Mouse (Mus musculus) lung, embryonic 15.5 days (tissue): ENCODE data around the gene Gm853. TPM values are rescaled to one million over a fixed set of nuclear protein-coding genes. Genes with fewer than 3 reads are reported as not detected.
"Not testable (repeated sequence)": the region's sequence is repeated elsewhere in the genome, so short reads cannot be mapped to it uniquely, and the experiment has no call there.

Experiments
- ATAC-seq: fragments of 200-750 bp; cut with Nextera tagmentation; 2 replicates; pipeline ENCODE4 v1.8.0; 2017; ENCODE audit warnings: moderate number of reproducible peaks, borderline replicate concordance; ENCODE audit not compliant: low FRiP score, low TSS enrichment; ENCODE audit errors: extremely low read depth
- H3K27ac ChIP-seq: fragments of 300-500 bp; sonication (generic); 2 replicates; pipeline ENCODE4 v1.5.1; 2015; ENCODE audit warnings: moderate library complexity, mild to moderate bottlenecking, inconsistent platforms
- H3K27me3 ChIP-seq: fragments of 300-500 bp; sonication (generic); 2 replicates; pipeline ENCODE4 v1.6.1; 2015; ENCODE audit warnings: inconsistent platforms
- H3K36me3 ChIP-seq: fragments of 300-500 bp; sonication (generic); 2 replicates; pipeline ENCODE4 v1.6.1; 2015; ENCODE audit warnings: inconsistent platforms
- H3K4me1 ChIP-seq: fragments of 300-500 bp; sonication (generic); 2 replicates; pipeline ENCODE4 v1.6.1; 2015; ENCODE audit warnings: inconsistent platforms
- H3K4me2 ChIP-seq: fragments of 300-500 bp; sonication (generic); 2 replicates; pipeline ENCODE4 v1.6.1; 2015; ENCODE audit warnings: inconsistent platforms, mild to moderate bottlenecking, moderate library complexity
- H3K4me3 ChIP-seq: fragments of 300-500 bp; sonication (generic); 2 replicates; pipeline ENCODE4 v1.5.1; 2015; ENCODE audit warnings: mild to moderate bottlenecking, inconsistent platforms
- H3K9ac ChIP-seq: fragments of 300-500 bp; sonication (generic); 2 replicates; pipeline ENCODE4 v1.6.1; 2015; ENCODE audit warnings: inconsistent platforms
- H3K9me3 ChIP-seq: fragments of 300-500 bp; sonication (generic); 2 replicates; pipeline ENCODE4 v1.6.1; 2016; ENCODE audit warnings: inconsistent platforms
- WGBS: fragments of 180-500 bp; shearing (Covaris S2); methylation state at CpG from one replicate; pipeline ENCODE4 v1.1.7; 2015; 5-methylcytosine and 5-hydroxymethylcytosine counted together
- polyA plus RNA-seq: library from polyadenylated mRNA; unstranded; fragments of >200 nt; fragmentation: Nextera tagmentation; extraction: Ambion mirVana; gene quantifications from 2 replicates; pipeline ENCODE4 v1.2.1, GENCODE M21; 2015

Gm853 gene
- polyA plus RNA-seq, 1 experiment from 2014 or later = not detected

DNA sequence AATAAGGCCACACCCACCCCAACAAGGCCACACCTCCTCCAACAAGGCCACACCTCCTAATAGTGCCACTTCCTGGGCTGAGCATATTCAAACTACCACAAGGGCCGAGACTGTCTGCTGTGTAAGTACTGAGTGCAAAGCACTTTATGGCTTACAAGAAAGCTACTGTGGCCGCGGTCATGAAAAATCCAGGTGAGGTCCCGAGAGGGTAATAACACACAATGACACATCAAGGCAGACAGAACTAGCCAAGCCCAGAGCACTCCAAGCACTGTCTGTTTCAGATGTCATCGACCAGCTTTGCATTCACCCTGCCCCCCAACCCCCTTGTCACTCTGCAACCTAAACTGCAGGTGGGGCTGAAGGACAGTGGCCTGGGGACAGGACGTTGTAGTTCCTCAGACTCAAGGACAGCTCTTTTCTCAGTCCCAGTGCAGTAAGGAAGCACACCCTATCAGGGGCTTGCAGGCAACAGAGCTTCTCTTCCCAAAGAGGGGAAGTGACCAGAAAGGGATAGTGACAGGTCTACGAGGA, 29.0 kb upstream of the Gm853 start:
- H3K27me3 ChIP-seq = no peaks in the 10 kb centered on the region
- no peak overlapping the region for H3K27ac ChIP-seq
- ATAC-seq = no peak
- H3K4me3 ChIP-seq = no peak overlapping the region
- H3K9me3 ChIP-seq = no peaks in the 10 kb centered on the region
- no peaks in the 10 kb centered on the region for H3K4me1 ChIP-seq
- no peaks in the 10 kb centered on the region for H3K36me3 ChIP-seq
- H3K9ac ChIP-seq = no peak overlapping the region
- WGBS = 38% methylated on average over 7 of the region's 7 CpGs
- H3K4me2 ChIP-seq = no peak overlapping the region

DNA sequence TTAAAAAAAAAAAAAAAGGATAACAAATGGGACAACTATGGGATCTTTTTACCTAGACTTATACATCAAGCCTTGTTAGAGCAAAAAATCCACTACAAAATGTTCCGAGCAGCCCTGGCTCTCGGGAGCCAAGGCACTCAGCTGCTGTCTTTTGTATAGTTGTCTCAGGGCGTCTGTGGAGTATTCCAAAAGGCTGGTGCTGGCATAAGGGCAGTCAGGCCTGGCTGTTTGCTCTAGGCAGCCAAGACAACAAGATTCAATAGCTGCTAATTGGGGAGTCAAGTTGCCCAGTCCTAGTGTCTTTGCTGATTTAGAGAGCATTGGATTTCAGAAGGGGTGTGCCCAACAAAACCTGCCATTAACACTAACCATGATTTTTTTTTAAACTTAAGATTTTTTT, 26.4 kb upstream of the Gm853 start:
- Histone ChIP-seq H3K9ac (no peak overlapping the region), H3K4me3 (no peak overlapping the region), H3K4me1 (no peaks in the 10 kb centered on the region), H3K36me3 (no peaks in the 10 kb centered on the region), H3K4me2 (no peak overlapping the region), H3K9me3 (no peaks in the 10 kb centered on the region), H3K27me3 (no peaks in the 10 kb centered on the region), H3K27ac (no peak overlapping the region)
- no peak for ATAC-seq
- 47% methylated on average over 3 of the region's 3 CpGs for WGBS

DNA sequence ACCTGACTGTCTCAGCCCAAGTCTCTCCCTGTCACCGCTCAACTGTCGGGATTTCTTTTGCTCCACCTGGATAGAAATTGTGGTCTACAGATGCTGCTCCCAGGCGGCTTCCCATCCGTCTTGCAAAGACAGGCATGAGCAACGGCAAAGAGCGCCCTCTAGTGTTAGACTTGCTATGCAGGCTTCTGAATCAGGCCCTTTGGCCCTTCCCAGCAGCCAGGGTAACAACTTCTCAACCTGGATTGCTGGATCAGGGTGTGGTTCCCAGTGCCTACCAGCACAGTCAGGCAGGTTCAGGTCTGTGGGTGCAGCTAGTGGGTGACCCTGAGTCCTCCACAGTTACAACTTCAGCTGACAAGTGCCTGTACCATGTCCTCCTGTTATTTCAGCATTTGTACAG, 23.9 kb upstream of the Gm853 start:
- Histone ChIP-seq H3K9me3 (no peaks in the 10 kb centered on the region), H3K27ac (no peak overlapping the region), H3K4me3 (no peak overlapping the region), H3K9ac (no peak overlapping the region), H3K36me3 (no peaks in the 10 kb centered on the region), H3K4me1 (no peaks in the 10 kb centered on the region), H3K4me2 (no peak overlapping the region), H3K27me3 (no peaks in the 10 kb centered on the region)
- WGBS = 1% methylated on average over 6 of the region's 6 CpGs
- no peak for ATAC-seq

DNA sequence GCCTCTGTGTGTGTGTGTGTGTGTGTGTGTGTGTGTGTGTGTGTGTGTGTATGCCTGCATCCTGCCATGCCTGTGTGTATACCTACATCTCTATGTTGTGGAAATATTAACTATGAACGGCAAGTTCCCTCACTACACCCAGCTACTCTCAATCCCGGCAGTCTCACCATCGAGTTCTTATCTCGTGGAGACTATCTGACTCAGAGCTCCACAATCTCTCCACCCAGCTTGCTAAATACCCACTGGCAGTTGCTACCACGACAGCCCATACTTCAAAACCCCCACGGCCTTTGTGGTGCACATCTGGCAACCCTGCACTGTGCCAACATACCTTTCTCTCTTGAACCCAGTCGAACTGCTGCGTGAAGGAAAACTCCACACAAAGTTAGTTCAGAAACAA, 22.5 kb upstream of the Gm853 start:
- no peaks in the 10 kb centered on the region for H3K4me1 ChIP-seq
- no peak overlapping the region for H3K27ac ChIP-seq
- H3K9me3 ChIP-seq = no peaks in the 10 kb centered on the region
- H3K4me3 ChIP-seq = no peak overlapping the region
- no peak for ATAC-seq
- 53% methylated on average over 8 of the region's 8 CpGs for WGBS
- no peaks in the 10 kb centered on the region for H3K36me3 ChIP-seq
- H3K27me3 ChIP-seq = no peaks in the 10 kb centered on the region
- H3K9ac ChIP-seq = no peak overlapping the region
- H3K4me2 ChIP-seq = no peak overlapping the region

DNA sequence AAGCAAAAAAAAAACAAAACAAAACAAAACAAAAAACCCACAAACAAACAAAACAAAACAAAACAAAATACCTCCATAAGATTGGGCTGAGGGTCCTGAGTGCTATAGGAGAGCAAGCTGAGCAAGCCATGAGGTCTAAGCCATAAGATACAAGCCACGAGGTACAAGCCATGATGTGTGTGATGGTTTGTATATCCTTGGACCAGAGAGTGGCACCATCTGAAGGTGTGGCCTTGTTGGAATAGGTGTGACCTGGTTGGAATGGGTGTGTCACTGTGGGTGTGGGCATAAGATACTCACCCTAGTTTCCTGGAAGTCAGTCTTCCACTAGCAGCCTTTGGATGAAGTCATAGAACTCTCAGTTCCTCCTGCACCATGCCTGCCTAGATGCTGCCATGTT, 21.4 kb upstream of the Gm853 start:
- not testable (repeated sequence) for H3K4me1 ChIP-seq, H3K27me3 ChIP-seq, H3K9me3 ChIP-seq, H3K36me3 ChIP-seq, H3K9ac ChIP-seq, H3K4me2 ChIP-seq, ATAC-seq, H3K4me3 ChIP-seq, H3K27ac ChIP-seq
- 56% methylated on average over 1 of the region's 1 CpGs for WGBS

GRCm38 (mm10) chr4:130242956-130243355, 20.8 kb upstream of the Gm853 start:
- no peaks in the 10 kb centered on the region for H3K9me3 ChIP-seq
- H3K4me3 ChIP-seq = no peak overlapping the region
- H3K36me3 ChIP-seq = no peaks in the 10 kb centered on the region
- no peak overlapping the region for H3K9ac ChIP-seq
- WGBS = 79% methylated on average over 5 of the region's 5 CpGs
- H3K27ac ChIP-seq = no peak overlapping the region
- H3K4me1 ChIP-seq = no peaks in the 10 kb centered on the region
- H3K4me2 ChIP-seq = no peak overlapping the region
- ATAC-seq = no peak
- H3K27me3 ChIP-seq = no peaks in the 10 kb centered on the region

DNA sequence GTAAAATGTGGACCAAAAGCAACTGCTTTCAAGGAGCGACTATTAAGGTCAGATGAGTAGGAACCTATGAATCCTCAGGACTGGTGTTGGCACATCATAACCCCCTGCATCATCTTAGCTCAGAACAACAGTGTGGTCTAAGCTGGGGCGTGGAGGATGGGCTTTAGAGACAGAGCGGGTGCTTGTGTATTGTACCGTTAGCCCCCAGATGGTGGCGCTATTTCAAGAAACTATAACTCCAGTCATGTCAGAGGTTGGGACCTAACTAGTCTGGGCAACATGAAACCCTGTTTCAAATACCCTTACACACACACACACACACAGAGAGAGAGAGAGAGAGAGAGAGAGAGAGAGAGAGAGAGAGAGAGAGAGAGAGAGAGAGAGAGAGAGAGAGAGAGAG, 18.5 kb upstream of the Gm853 start:
- Histone ChIP-seq H3K4me1 (no peaks in the 10 kb centered on the region), H3K27me3 (no peaks in the 10 kb centered on the region), H3K27ac (no peak overlapping the region), H3K9me3 (no peaks in the 10 kb centered on the region), H3K4me2 (no peak overlapping the region), H3K9ac (no peak overlapping the region), H3K36me3 (no peaks in the 10 kb centered on the region), H3K4me3 (no peak overlapping the region)
- ATAC-seq = no peak
- WGBS = 32% methylated on average over 5 of the region's 5 CpGs

GRCm38 (mm10) chr4:130237607-130238006, 15.4 kb upstream of the Gm853 start:
- WGBS = 78% methylated on average over 4 of the region's 4 CpGs
- Histone ChIP-seq H3K4me2 (no peak overlapping the region), H3K9me3 (no peaks in the 10 kb centered on the region), H3K9ac (no peak overlapping the region), H3K27ac (no peak overlapping the region), H3K27me3 (no peaks in the 10 kb centered on the region), H3K4me1 (no peaks in the 10 kb centered on the region), H3K4me3 (no peak overlapping the region), H3K36me3 (no peaks in the 10 kb centered on the region)
- no peak for ATAC-seq

- Histone ChIP-seq H3K27me3 (no peaks in the 10 kb centered on the region), H3K27ac (no peak overlapping the region), H3K36me3 (no peaks in the 10 kb centered on the region), H3K4me3 (no peak overlapping the region), H3K9ac (no peak overlapping the region), H3K4me1 (no peaks in the 10 kb centered on the region), H3K4me2 (no peak overlapping the region), H3K9me3 (no peaks in the 10 kb centered on the region)
- ATAC-seq = no peak
- 38% methylated on average over 8 of the region's 8 CpGs for WGBS
These were observed 14.2 kb upstream of the Gm853 start for GRCm38 (mm10) chr4:130236361-130236760.

- H3K27ac ChIP-seq = no peak overlapping the region
- no peak for ATAC-seq
These were observed 1.9 kb upstream of the Gm853 start for GRCm38 (mm10) chr4:130224071-130224470.

DNA sequence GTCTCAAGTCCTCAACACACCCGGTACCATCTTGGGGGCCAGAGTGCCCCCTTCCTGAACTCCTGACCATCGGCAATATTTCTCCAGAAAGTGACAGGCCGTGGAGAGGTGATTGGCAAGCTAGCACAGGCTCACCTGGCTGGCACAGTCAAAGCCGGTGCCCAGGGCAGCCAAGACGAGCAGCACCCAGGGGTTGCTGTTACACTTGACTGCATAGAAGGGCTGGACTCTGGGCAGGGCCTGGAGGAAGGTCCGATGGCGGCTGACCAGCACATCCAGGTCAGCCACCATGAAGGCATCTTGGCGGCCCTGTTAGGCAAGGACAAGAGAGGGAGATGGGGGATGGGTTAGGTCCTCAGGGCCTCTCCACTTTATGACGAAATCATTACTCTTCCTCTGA, 2.0 kb downstream of the Gm853 start:
- Histone ChIP-seq H3K9ac (no peak overlapping the region), H3K9me3 (no peaks in the 10 kb centered on the region), H3K4me2 (no peak overlapping the region), H3K27me3 (no peaks in the 10 kb centered on the region), H3K4me1 (no peaks in the 10 kb centered on the region), H3K36me3 (no peaks in the 10 kb centered on the region), H3K27ac (no peak overlapping the region), H3K4me3 (no peak overlapping the region)
- WGBS = 76% methylated on average over 9 of the region's 9 CpGs
- no peak for ATAC-seq

More at GRCm38 (mm10) chr4:130224071-130224470, 1.9 kb upstream of the Gm853 start:
- Histone ChIP-seq H3K27me3 (no peaks in the 10 kb centered on the region), H3K4me1 (no peaks in the 10 kb centered on the region), H3K9me3 (no peaks in the 10 kb centered on the region), H3K4me2 (no peak overlapping the region), H3K9ac (no peak overlapping the region), H3K36me3 (no peaks in the 10 kb centered on the region), H3K4me3 (no peak overlapping the region)

DNA sequence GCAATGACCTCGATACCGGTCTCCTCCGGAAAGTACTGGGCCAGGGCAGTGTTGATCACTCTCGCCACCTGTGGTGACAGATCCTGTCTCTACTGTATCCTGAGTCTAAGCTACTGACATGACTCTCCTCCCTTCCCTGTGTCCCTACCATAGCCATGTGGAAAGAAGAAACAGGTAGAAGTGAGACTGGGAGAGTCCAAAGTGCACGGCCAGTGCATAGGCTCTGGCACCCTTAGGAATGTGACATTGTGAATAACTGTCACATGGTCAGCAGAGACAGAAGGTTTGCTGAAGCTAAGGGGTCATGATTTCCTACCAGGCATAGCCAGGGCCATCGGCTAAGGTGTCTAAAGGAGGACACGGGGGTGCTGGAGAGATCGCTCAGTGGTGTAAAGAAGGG, 6.8 kb downstream of the Gm853 start:
- 81% methylated on average over 8 of the region's 8 CpGs for WGBS
- no peaks in the 10 kb centered on the region for H3K27me3 ChIP-seq
- no peak overlapping the region for H3K9ac ChIP-seq
- H3K4me3 ChIP-seq = no peak overlapping the region
- ATAC-seq = no peak
- H3K9me3 ChIP-seq = no peaks in the 10 kb centered on the region
- H3K36me3 ChIP-seq = no peaks in the 10 kb centered on the region
- H3K4me1 ChIP-seq = no peaks in the 10 kb centered on the region
- no peak overlapping the region for H3K4me2 ChIP-seq
- no peak overlapping the region for H3K27ac ChIP-seq

- H3K27ac ChIP-seq = no peak overlapping the region
- no peak overlapping the region for H3K4me2 ChIP-seq
- H3K9ac ChIP-seq = no peak overlapping the region
- WGBS = 61% methylated on average over 10 of the region's 10 CpGs
- ATAC-seq = no peak
- no peaks in the 10 kb centered on the region for H3K9me3 ChIP-seq
- no peaks in the 10 kb centered on the region for H3K27me3 ChIP-seq
- no peaks in the 10 kb centered on the region for H3K36me3 ChIP-seq
- H3K4me1 ChIP-seq = no peaks in the 10 kb centered on the region
- H3K4me3 ChIP-seq = no peak overlapping the region
These were observed 8.3 kb downstream of the Gm853 start for GRCm38 (mm10) chr4:130213857-130214256.
